Comparison of ENCODE assay signal across 20 mouse cellular contexts in genomic region chr1:39287831-39288230, GRCm38 (mm10).
DNase-seq lines count a peak whose midpoint lies in the region; ATAC-seq and TF ChIP-seq lines count a peak whose summit lies in the region.
"Had no signal": no experiment of that assay in that cellular context is flagged by ENCODE, and none has a peak within 500 bp of the region (broad histone marks: within the 10 kb centered on the region; RNA-seq: fewer than 3 reads in every experiment).

No protein-coding gene starts in this region.

- H3K27ac ChIP-seq in kidney, adult 2 months (ENCODE audit: insufficient read depth, low read depth, low read length) = no peak overlapping the region
- H3K27ac ChIP-seq in embryonic facial prominence, embryonic 15.5 days (replicated peaks) = no peak overlapping the region
- H3K27ac ChIP-seq in heart, postnatal 0 days (ENCODE audit: low read depth) = peak overlapping the region; percentile 52; the same call in 1 of the 2 replicates
- no peak overlapping the region for H3K27ac ChIP-seq in midbrain, embryonic 11.5 days (ENCODE audit: low read depth, low read length)
- H3K27ac ChIP-seq: forebrain, embryonic 12.5 days; hindbrain, embryonic 15.5 days; kidney, postnatal 0 days; limb, embryonic 12.5 days; liver, embryonic 14.5 days had no signal

- H3K4me1 ChIP-seq in kidney, adult 2 months (ENCODE audit: control insufficient read depth, insufficient read depth, low read length) = no peaks in the 10 kb centered on the region
- H3K4me1 ChIP-seq in embryonic facial prominence, embryonic 15.5 days = no peaks in the 10 kb centered on the region
- peaks cover 35% of the 10 kb centered on the region for H3K4me1 ChIP-seq in heart, postnatal 0 days (ENCODE audit: control insufficient read depth, insufficient read depth)
- no peaks in the 10 kb centered on the region for H3K4me1 ChIP-seq in midbrain, embryonic 11.5 days (ENCODE audit: control insufficient read depth, insufficient read depth, low read length)
- H3K4me1 ChIP-seq: forebrain, embryonic 12.5 days; hindbrain, embryonic 15.5 days; limb, embryonic 12.5 days had no signal

- 0 out of 2 replicates have a peak, but pooled peaks have one; percentile 36 for TF ChIP-seq EP300 in heart, postnatal 0 days (IDR thresholded peaks at IDR 0.05; ENCODE audit: low read depth)

- peak; percentile 32; the same call in 1 of the 2 replicates for ATAC-seq in embryonic facial prominence, embryonic 15.5 days (ENCODE audit: insufficient number of reproducible peaks, low FRiP score, low TSS enrichment, low read depth)
- peak; percentile 91 for ATAC-seq in heart, postnatal 0 days (ENCODE audit: insufficient read depth, low read depth)
- no peak for ATAC-seq in CD4-positive, CD25-positive, alpha-beta regulatory T cell, adult 4 months
- ATAC-seq in midbrain, embryonic 11.5 days (ENCODE audit: low FRiP score) = no peak
- ATAC-seq: intestine, embryonic 16.5 days had no signal

- H3K9ac ChIP-seq in embryonic facial prominence, embryonic 15.5 days = no peak overlapping the region
- no peak overlapping the region for H3K9ac ChIP-seq in heart, postnatal 0 days (replicated peaks; ENCODE audit: low read depth, low read length)
- H3K9ac ChIP-seq in midbrain, embryonic 11.5 days (ENCODE audit: low read length) = no peak overlapping the region
- H3K9ac ChIP-seq: forebrain, embryonic 12.5 days; hindbrain, embryonic 15.5 days; limb, embryonic 12.5 days; liver, embryonic 14.5 days had no signal

- no peak for TF ChIP-seq POLR2A in kidney, adult 2 months (IDR thresholded peaks at IDR 0.05; ENCODE audit: low read depth, low read length)

- H3K27me3 ChIP-seq in kidney, adult 2 months (replicated peaks; ENCODE audit: control insufficient read depth, insufficient read depth, low read length) = no peaks in the 10 kb centered on the region
- H3K27me3 ChIP-seq in embryonic facial prominence, embryonic 15.5 days = no peaks in the 10 kb centered on the region
- no peaks in the 10 kb centered on the region for H3K27me3 ChIP-seq in heart, postnatal 0 days (ENCODE audit: control insufficient read depth, insufficient read depth, low read length)
- no peaks in the 10 kb centered on the region for H3K27me3 ChIP-seq in midbrain, embryonic 11.5 days (ENCODE audit: control insufficient read depth, insufficient read depth, low read length)
- H3K27me3 ChIP-seq: forebrain, embryonic 12.5 days; hindbrain, embryonic 15.5 days; limb, embryonic 12.5 days had no signal

- H3K4me2 ChIP-seq in embryonic facial prominence, embryonic 15.5 days (replicated peaks) = no peak overlapping the region
- no peak overlapping the region for H3K4me2 ChIP-seq in heart, postnatal 0 days (ENCODE audit: low read depth, low read length)
- no peak overlapping the region for H3K4me2 ChIP-seq in midbrain, embryonic 11.5 days
- H3K4me2 ChIP-seq: forebrain, embryonic 12.5 days; hindbrain, embryonic 15.5 days; limb, embryonic 12.5 days had no signal

- TF ChIP-seq CTCF in kidney, adult 2 months (conservative IDR thresholded peaks at IDR 0.05; ENCODE audit: insufficient read depth, insufficient read length, low read depth, low read length) = no peak
- no peak for TF ChIP-seq CTCF in heart, postnatal 0 days (IDR thresholded peaks at IDR 0.05; ENCODE audit: low read depth)

- no peaks in the 10 kb centered on the region for H3K36me3 ChIP-seq in kidney, adult 2 months (ENCODE audit: control insufficient read depth, insufficient read depth, low read length)
- H3K36me3 ChIP-seq in embryonic facial prominence, embryonic 15.5 days = no peaks in the 10 kb centered on the region
- H3K36me3 ChIP-seq in heart, postnatal 0 days (replicated peaks; ENCODE audit: control insufficient read depth, insufficient read depth, low read length) = peaks cover 3% of the 10 kb centered on the region
- no peaks in the 10 kb centered on the region for H3K36me3 ChIP-seq in midbrain, embryonic 11.5 days (ENCODE audit: control insufficient read depth, insufficient read depth, low read length)
- H3K36me3 ChIP-seq: forebrain, embryonic 12.5 days; hindbrain, embryonic 15.5 days; limb, embryonic 12.5 days had no signal

- no peak overlapping the region for H3K4me3 ChIP-seq in kidney, adult 2 months (ENCODE audit: insufficient read depth, low read depth, low read length)
- no peak overlapping the region for H3K4me3 ChIP-seq in embryonic facial prominence, embryonic 15.5 days (replicated peaks)
- H3K4me3 ChIP-seq in heart, postnatal 0 days (ENCODE audit: low read depth, low read length) = no peak overlapping the region
- H3K4me3 ChIP-seq in midbrain, embryonic 11.5 days (ENCODE audit: low read depth, low read length) = no peak overlapping the region
- H3K4me3 ChIP-seq: forebrain, embryonic 12.5 days; hindbrain, embryonic 15.5 days; limb, embryonic 12.5 days had no signal

- WGBS in kidney, adult 2 months = 54% methylated on average over 4 of the region's 4 CpGs
- WGBS in embryonic facial prominence, embryonic 15.5 days = 58% methylated on average over 4 of the region's 4 CpGs
- 8% methylated on average over 4 of the region's 4 CpGs for WGBS in heart, postnatal 0 days
- 81% methylated on average over 4 of the region's 4 CpGs for WGBS in midbrain, embryonic 11.5 days

- no peaks in the 10 kb centered on the region for H3K9me3 ChIP-seq in embryonic facial prominence, embryonic 15.5 days (replicated peaks)
- H3K9me3 ChIP-seq in heart, postnatal 0 days (replicated peaks; ENCODE audit: control insufficient read depth, low read length) = no peaks in the 10 kb centered on the region
- H3K9me3 ChIP-seq in midbrain, embryonic 11.5 days (ENCODE audit: control insufficient read depth, low read length) = no peaks in the 10 kb centered on the region
- H3K9me3 ChIP-seq: forebrain, embryonic 12.5 days; hindbrain, embryonic 15.5 days; limb, embryonic 12.5 days had no signal

- peak; percentile 39 for DNase-seq in adrenal gland, postnatal 14 days
- no peak for DNase-seq in adrenal gland, adult 8-10 months
- DNase-seq in kidney, adult 2 months = peak; percentile 15
- DNase-seq in kidney, adult 9 months = no peak
- peak; percentile 57 for DNase-seq in heart, postnatal 0 days (ENCODE audit: low spot score)
- no peak for DNase-seq in midbrain, embryonic 11.5 days (ENCODE audit: low spot score, missing footprints)
- DNase-seq: adrenal gland, postnatal 36 days; cerebellum, adult 18-20 months; cerebellum, postnatal 25 days; embryo, embryonic 11 days; gastrocnemius, postnatal 10 days; lung, postnatal 14 days had no signal

Comparison
In these comparisons a context has a peak if more than half of its experiments do, and no peak if none do; other contexts are left out.
1. DNase-seq: peak in adrenal gland, postnatal 14 days (single experiment), kidney, adult 2 months (single experiment) and heart, postnatal 0 days (single experiment); none in adrenal gland, adult 8-10 months (single experiment), kidney, adult 9 months (single experiment) and midbrain, embryonic 11.5 days (single experiment).
2. ATAC-seq: peak in embryonic facial prominence, embryonic 15.5 days (single experiment) and heart, postnatal 0 days (single experiment); none in CD4-positive, CD25-positive, alpha-beta regulatory T cell, adult 4 months (single experiment) and midbrain, embryonic 11.5 days (single experiment).